Mouse (Mus musculus): ENCODE results near the gene March8. TPM values are rescaled to one million over a fixed set of nuclear protein-coding genes. Genes with fewer than 3 reads are reported as not detected.

The March8 gene
- polyA plus RNA-seq, 1 experiment from 2014 or later = 68.3 TPM

GRCm38 (mm10) chr6:116440447-116440846 is 102.6 kb downstream of the March8 start:
- H3K4me2 ChIP-seq = no peak overlapping the region
- H3K27me3 ChIP-seq = no peaks in the 10 kb centered on the region
- no peak for ATAC-seq (ENCODE audit: low FRiP score, low read depth)
- H3K4me1 ChIP-seq (replicated peaks) = no peaks in the 10 kb centered on the region
- no peak overlapping the region for H3K4me3 ChIP-seq
- WGBS = 69% methylated on average over 4 of the region's 4 CpGs
- no peaks in the 10 kb centered on the region for H3K9me3 ChIP-seq
- H3K9ac ChIP-seq = no peak overlapping the region
- no peaks in the 10 kb centered on the region for H3K36me3 ChIP-seq
- H3K27ac ChIP-seq (replicated peaks) = no peak overlapping the region

GRCm38 (mm10) chr6:116440849-116441248 is 103.0 kb downstream of the March8 start:
- ATAC-seq (ENCODE audit: low FRiP score, low read depth) = no peak
- 88% methylated on average over 4 of the region's 4 CpGs for WGBS
- H3K4me1 ChIP-seq (replicated peaks) = no peaks in the 10 kb centered on the region
- H3K9me3 ChIP-seq = no peaks in the 10 kb centered on the region
- no peaks in the 10 kb centered on the region for H3K36me3 ChIP-seq
- H3K4me3 ChIP-seq = no peak overlapping the region
- no peak overlapping the region for H3K27ac ChIP-seq (replicated peaks)
- no peak overlapping the region for H3K9ac ChIP-seq
- no peak overlapping the region for H3K4me2 ChIP-seq
- no peaks in the 10 kb centered on the region for H3K27me3 ChIP-seq

- no peak overlapping the region for H3K27ac ChIP-seq (replicated peaks)
- peaks cover 4% of the 10 kb centered on the region for H3K4me1 ChIP-seq (replicated peaks)
- H3K27me3 ChIP-seq = peaks cover 8% of the 10 kb centered on the region; the same call in 1 of the 2 replicates
- no peaks in the 10 kb centered on the region for H3K36me3 ChIP-seq
- WGBS = 79% methylated on average over 4 of the region's 4 CpGs
- H3K4me3 ChIP-seq = no peak overlapping the region
- no peak overlapping the region for H3K9ac ChIP-seq
- ATAC-seq (ENCODE audit: low FRiP score, low read depth) = no peak
- no peak overlapping the region for H3K4me2 ChIP-seq
- no peaks in the 10 kb centered on the region for H3K9me3 ChIP-seq
Observed at GRCm38 (mm10) chr6:116455781-116456180, 118.0 kb downstream of the March8 start.

GRCm38 (mm10) chr6:116456482-116456881 is 118.7 kb downstream of the March8 start:
- Histone ChIP-seq H3K9me3 (no peaks in the 10 kb centered on the region), H3K4me2 (no peak overlapping the region), H3K9ac (no peak overlapping the region), H3K4me1 (replicated peaks) (peaks cover 7% of the 10 kb centered on the region), H3K27me3 (peaks cover 11% of the 10 kb centered on the region), H3K27ac (replicated peaks) (no peak overlapping the region), H3K36me3 (no peaks in the 10 kb centered on the region), H3K4me3 (no peak overlapping the region)
- WGBS = 91% methylated on average over 1 of the region's 1 CpGs
- no peak for ATAC-seq (ENCODE audit: low FRiP score, low read depth)

- Histone ChIP-seq H3K4me1 (replicated peaks) (peaks cover 7% of the 10 kb centered on the region), H3K36me3 (no peaks in the 10 kb centered on the region), H3K9me3 (no peaks in the 10 kb centered on the region), H3K4me2 (no peak overlapping the region), H3K9ac (no peak overlapping the region), H3K27me3 (peaks cover 15% of the 10 kb centered on the region), H3K4me3 (no peak overlapping the region), H3K27ac (replicated peaks) (no peak overlapping the region)
- WGBS = 80% methylated on average over 4 of the region's 4 CpGs
- no peak for ATAC-seq (ENCODE audit: low FRiP score, low read depth)
Observed at GRCm38 (mm10) chr6:116458728-116459127, 120.9 kb downstream of the March8 start.

Other genes with a start within 250 kb of the March8 start
- gene Tmcc1, start 144.5 kb upstream of the March8 start, polyA plus RNA-seq (2015; fragmentation: Nextera tagmentation; extraction: Ambion mirVana) = 25.7 and 28.3 TPM in 2 replicates
- 64.8 and 65.7 TPM in 2 replicates for gene Washc2, start 130.0 kb upstream of the March8 start, polyA plus RNA-seq (2015; fragmentation: Nextera tagmentation; extraction: Ambion mirVana)
- gene Zfand4, start 73.8 kb upstream of the March8 start, polyA plus RNA-seq (2015; fragmentation: Nextera tagmentation; extraction: Ambion mirVana) = 6.1 and 7.2 TPM in 2 replicates
- 0.56 and 0.75 TPM in 2 replicates for gene Alox5, start 123.2 kb downstream of the March8 start, polyA plus RNA-seq (2015; fragmentation: Nextera tagmentation; extraction: Ambion mirVana)
- gene Olfr211, start 151.1 kb downstream of the March8 start, polyA plus RNA-seq (2015; fragmentation: Nextera tagmentation; extraction: Ambion mirVana) = not detected in 2 replicates
- not detected in 2 replicates for gene Olfr212, start 168.5 kb downstream of the March8 start, polyA plus RNA-seq (2015; fragmentation: Nextera tagmentation; extraction: Ambion mirVana)
- not detected in 2 replicates for gene Olfr213, start 200.4 kb downstream of the March8 start, polyA plus RNA-seq (2015; fragmentation: Nextera tagmentation; extraction: Ambion mirVana)
- 0.39 and 0.43 TPM in 2 replicates for gene Gm5580, start 213.1 kb downstream of the March8 start, polyA plus RNA-seq (2015; fragmentation: Nextera tagmentation; extraction: Ambion mirVana)
- 0.05 TPM in 1 of 2 replicates, not detected in the other for gene Olfr214, start 216.2 kb downstream of the March8 start, polyA plus RNA-seq (2015; fragmentation: Nextera tagmentation; extraction: Ambion mirVana)
- not detected in 2 replicates for gene Olfr215, start 246.2 kb downstream of the March8 start, polyA plus RNA-seq (2015; fragmentation: Nextera tagmentation; extraction: Ambion mirVana)

Data from hindbrain, embryonic 15.5 days (tissue).